Mouse (Mus musculus): Measurements from ENCODE around the gene Kiss1r. TPM values are rescaled to one million over a fixed set of nuclear protein-coding genes. Genes with fewer than 3 reads are reported as not detected.

Kiss1r gene
- polyA plus RNA-seq, 2 experiments: 0.26 to 2.5 TPM

DNA sequence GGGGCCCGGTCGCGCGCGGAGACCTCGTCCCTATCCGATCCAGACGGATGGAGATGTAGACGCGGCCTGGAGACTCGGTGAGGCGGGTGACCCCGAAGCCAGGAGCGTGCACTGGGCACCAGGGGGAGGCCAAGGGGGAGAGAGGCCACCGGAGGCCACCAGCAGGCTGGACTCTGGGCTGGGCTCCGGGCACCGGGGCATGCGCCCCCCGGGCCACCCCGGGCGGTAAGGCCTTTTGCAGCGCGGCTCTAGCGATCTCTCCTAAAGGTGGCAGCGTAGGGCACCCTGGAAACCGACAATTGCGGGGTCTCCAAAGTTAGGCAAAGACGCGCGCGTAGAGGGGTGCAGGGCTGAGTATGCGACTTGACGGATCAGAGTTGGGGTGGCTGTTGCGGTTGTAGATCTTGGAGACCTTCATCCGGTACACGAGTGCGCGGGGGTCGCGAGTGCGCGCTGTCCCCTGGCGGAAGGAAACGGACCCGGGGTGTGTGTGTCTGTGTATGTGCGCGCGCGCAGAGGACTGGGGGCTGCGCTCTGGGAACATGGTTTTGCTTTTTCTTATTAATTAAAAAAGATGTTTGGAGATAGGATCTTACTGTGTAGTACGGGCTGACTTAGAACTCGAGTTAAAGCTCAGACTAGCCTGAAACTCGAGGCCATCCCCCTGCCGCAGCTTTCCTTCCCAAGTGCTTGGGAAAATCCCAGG is 10.7 kb downstream of the Kiss1r start:
- peaks cover 10% of the 10 kb centered on the region for H3K27me3 ChIP-seq (ENCODE audit: control insufficient read depth, insufficient read depth, low read length)
- H3K4me1 ChIP-seq (ENCODE audit: control insufficient read depth, insufficient read depth, low read length): peaks cover 27% of the 10 kb centered on the region
- peaks cover 20% of the 10 kb centered on the region for H3K36me3 ChIP-seq (ENCODE audit: control insufficient read depth, insufficient read depth, low read length)
- peak; percentile 38 for ATAC-seq (ENCODE audit: low FRiP score, low read depth)
- H3K4me2 ChIP-seq (replicated peaks; ENCODE audit: low read depth, low read length, severe bottlenecking): peak overlapping the region; percentile 90
- H3K27ac ChIP-seq (replicated peaks; ENCODE audit: low read depth, low read length): peak overlapping the region; percentile 89
- H3K9ac ChIP-seq (ENCODE audit: low read depth, low read length, severe bottlenecking): peak overlapping the region; percentile 87
- 2% methylated on average over 44 of the region's 54 CpGs for WGBS
- DNase-seq (ENCODE audit: low spot score): peak; percentile 52
- no peaks in the 10 kb centered on the region for H3K9me3 ChIP-seq (ENCODE audit: control insufficient read depth, low read length)
- peak overlapping the region; percentile 93 for H3K4me3 ChIP-seq (replicated peaks; ENCODE audit: low read length)
- no peak for TF ChIP-seq POLR2A (IDR thresholded peaks at IDR 0.05; ENCODE audit: borderline replicate concordance, extremely low read depth, insufficient read depth, insufficient read length)

DNA sequence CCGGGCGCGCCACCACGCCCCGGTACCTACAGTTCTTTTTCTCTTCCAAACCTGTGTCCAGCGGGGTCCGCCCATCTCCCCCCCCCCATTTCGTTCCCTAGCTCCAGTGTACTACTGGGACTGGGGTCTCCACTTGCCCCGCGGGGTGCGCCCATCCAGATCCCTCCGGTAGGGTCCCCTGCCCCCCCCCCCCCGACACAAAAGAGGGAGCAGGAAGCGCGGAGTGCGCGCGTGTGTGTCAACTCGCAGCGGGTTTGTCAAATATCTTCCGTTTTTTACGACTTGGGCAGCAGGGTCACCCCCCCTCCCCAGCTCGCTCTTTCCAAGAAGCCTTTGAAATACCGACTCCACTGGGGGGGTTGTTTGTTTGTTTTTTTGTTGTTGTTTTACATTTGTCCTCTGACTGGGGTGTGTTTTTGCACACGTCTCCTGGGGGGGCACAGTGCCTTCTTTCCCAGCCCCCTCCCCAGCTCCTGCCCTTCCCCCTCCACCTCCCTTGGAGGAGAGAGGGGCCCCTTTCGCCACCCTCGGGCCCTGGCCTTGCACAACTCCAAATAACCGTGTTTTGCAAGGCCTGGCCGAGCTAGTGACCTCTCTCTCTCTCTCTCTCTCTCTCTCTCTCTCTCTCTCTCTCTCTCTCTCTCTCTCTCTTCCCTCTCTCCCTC is 11.4 kb downstream of the Kiss1r start:
- peaks cover 34% of the 10 kb centered on the region for H3K4me1 ChIP-seq (ENCODE audit: control insufficient read depth, insufficient read depth, low read length)

DNA sequence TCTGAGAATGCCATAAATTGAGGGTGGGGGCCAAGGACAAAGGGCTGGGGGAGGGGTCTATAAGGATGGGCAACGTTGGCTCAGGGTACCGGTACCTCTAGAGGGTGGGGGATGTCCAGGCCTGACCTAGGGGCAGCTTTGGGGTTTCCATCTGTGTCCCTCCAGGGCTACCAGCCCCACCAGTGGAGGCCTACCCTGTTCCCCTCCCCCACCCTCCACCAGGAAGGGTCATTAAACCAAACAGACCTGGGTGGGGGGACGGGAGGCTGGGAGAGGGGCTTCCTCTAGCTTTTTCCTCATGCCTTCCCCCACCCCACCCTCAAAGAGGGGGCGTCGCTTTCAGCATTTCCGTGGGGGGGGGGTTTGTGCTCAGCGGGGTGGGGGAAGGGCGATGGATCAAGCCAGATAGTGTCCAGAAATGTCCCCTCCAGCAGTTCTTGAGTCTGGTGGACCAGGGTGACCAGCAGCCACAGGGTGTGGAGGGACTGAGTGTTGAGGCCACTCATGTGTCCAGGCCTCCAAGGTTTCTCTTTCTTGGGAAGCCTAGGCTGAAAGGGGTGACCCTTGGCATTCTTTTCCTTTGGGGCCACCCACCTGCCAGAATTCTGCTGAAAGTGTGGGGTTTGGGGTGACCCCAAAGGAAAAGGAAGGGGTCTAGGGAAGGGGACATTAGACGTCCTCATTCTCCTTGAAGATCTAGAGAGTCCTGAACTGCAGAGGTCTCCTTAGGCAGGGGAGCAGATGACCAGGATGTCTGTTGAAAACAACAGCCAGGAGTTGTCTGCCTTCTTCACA is 12.3 kb downstream of the Kiss1r start:
- Histone ChIP-seq H3K36me3 (ENCODE audit: control insufficient read depth, insufficient read depth, low read length) (peaks cover 34% of the 10 kb centered on the region), H3K4me1 (ENCODE audit: control insufficient read depth, insufficient read depth, low read length) (peaks cover 35% of the 10 kb centered on the region), H3K9me3 (ENCODE audit: control insufficient read depth, low read length) (no peaks in the 10 kb centered on the region), H3K9ac (ENCODE audit: low read depth, low read length, severe bottlenecking) (peak overlapping the region; percentile 87), H3K27me3 (ENCODE audit: control insufficient read depth, insufficient read depth, low read length) (no peaks in the 10 kb centered on the region), H3K27ac (replicated peaks; ENCODE audit: low read depth, low read length) (no peak overlapping the region), H3K4me3 (replicated peaks; ENCODE audit: low read length) (peak overlapping the region; percentile 93), H3K4me2 (replicated peaks; ENCODE audit: low read depth, low read length, severe bottlenecking) (peak overlapping the region; percentile 90)
- DNase-seq (ENCODE audit: low spot score) (no peak), ATAC-seq (ENCODE audit: low FRiP score, low read depth) (no peak)
- 8% methylated on average over 9 of the region's 9 CpGs for WGBS
- no peak for TF ChIP-seq POLR2A (IDR thresholded peaks at IDR 0.05; ENCODE audit: borderline replicate concordance, extremely low read depth, insufficient read depth, insufficient read length)

More for the DNA sequence above, 11.4 kb downstream of the Kiss1r start:
- no peaks in the 10 kb centered on the region for H3K9me3 ChIP-seq (ENCODE audit: control insufficient read depth, low read length)
- under 1% methylated on average over 26 of the region's 29 CpGs for WGBS
- peak overlapping the region; percentile 89 for H3K27ac ChIP-seq (replicated peaks; ENCODE audit: low read depth, low read length)
- no peak for DNase-seq (ENCODE audit: low spot score)
- H3K4me2 ChIP-seq (replicated peaks; ENCODE audit: low read depth, low read length, severe bottlenecking): peak overlapping the region; percentile 90
- H3K27me3 ChIP-seq (ENCODE audit: control insufficient read depth, insufficient read depth, low read length): peaks cover 3% of the 10 kb centered on the region; the same call in 1 of the 2 replicates
- H3K4me3 ChIP-seq (replicated peaks; ENCODE audit: low read length): peak overlapping the region; percentile 93
- ATAC-seq (ENCODE audit: low FRiP score, low read depth): no peak
- peak overlapping the region; percentile 87 for H3K9ac ChIP-seq (ENCODE audit: low read depth, low read length, severe bottlenecking)
- no peak for TF ChIP-seq POLR2A (IDR thresholded peaks at IDR 0.05; ENCODE audit: borderline replicate concordance, extremely low read depth, insufficient read depth, insufficient read length)
- peaks cover 26% of the 10 kb centered on the region for H3K36me3 ChIP-seq (ENCODE audit: control insufficient read depth, insufficient read depth, low read length)

DNA sequence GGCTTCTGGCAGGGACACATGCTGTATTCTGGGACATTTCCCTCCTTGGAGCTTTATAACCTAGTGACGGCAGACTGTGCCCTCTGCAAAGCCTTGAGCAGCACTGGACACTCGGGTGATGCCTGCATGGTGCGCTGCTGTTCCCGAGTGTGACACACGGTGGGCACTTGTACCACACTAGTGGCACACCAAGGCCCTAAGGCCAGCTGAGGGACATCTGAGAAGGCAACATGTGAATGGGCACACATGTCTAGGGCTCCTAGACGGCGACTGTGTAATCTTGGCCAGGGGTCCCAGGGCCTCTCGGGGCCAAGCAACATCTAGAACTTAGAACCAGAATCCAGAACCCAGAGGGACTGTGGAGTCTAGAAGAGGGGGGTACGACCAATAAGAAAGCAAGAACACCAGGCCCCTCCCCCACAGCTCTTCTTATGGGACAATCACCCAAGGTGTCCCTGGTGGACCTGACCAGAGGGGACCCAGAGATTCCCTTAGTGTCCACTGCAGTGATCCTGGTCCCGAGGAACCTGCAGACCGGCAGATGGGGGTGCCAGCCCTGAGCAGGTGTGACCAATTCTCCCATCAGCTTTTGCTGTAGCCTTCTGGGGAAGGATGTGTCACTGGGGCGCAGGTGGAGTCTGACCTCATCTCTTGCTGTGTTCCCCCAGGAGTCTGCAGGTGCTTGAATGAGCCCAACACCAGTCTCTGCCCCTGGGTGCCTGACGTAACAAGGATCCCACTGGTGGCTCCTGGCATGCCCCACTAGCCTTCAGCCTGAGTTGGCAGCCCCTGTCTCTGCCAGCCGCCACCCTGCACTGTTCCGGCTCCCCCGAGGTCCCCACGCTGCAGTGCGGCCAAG is 13.4 kb downstream of the Kiss1r start:
- Histone ChIP-seq H3K4me2 (replicated peaks; ENCODE audit: low read depth, low read length, severe bottlenecking) (0 out of 2 replicates have a peak overlapping the region, but pooled peaks have one; percentile 90), H3K9ac (ENCODE audit: low read depth, low read length, severe bottlenecking) (no peak overlapping the region), H3K36me3 (ENCODE audit: control insufficient read depth, insufficient read depth, low read length) (peaks cover 38% of the 10 kb centered on the region), H3K4me3 (replicated peaks; ENCODE audit: low read length) (no peak overlapping the region), H3K27me3 (ENCODE audit: control insufficient read depth, insufficient read depth, low read length) (no peaks in the 10 kb centered on the region), H3K4me1 (ENCODE audit: control insufficient read depth, insufficient read depth, low read length) (peaks cover 37% of the 10 kb centered on the region), H3K27ac (replicated peaks; ENCODE audit: low read depth, low read length) (no peak overlapping the region), H3K9me3 (ENCODE audit: control insufficient read depth, low read length) (no peaks in the 10 kb centered on the region)
- no peak for DNase-seq (ENCODE audit: low spot score)
- no peak for TF ChIP-seq POLR2A (IDR thresholded peaks at IDR 0.05; ENCODE audit: borderline replicate concordance, extremely low read depth, insufficient read depth, insufficient read length)
- 87% methylated on average over 18 of the region's 18 CpGs for WGBS
- no peak for ATAC-seq (ENCODE audit: low FRiP score, low read depth)

Measured in limb, embryonic 14.5 days (tissue).